Mouse (Mus musculus) left cerebral cortex, adult 18-20 months (tissue): ENCODE results near the gene Olfr341. TPM values are rescaled to one million over a fixed set of nuclear protein-coding genes. Genes with fewer than 3 reads are reported as not detected.

Experiments
- DNase-seq, 2 experiments: peaks; one replicate each; pipeline ENCODE4 v3.0.0; 2021 to 2022; ENCODE audit warnings: low spot score in 2 of 2, mixed read lengths in 1 of 2
- long read RNA-seq, 2 experiments: library from polyadenylated mRNA; stranded (forward); transcript quantifications; one replicate each; pipeline ENCODE4 v2.0.0; 2021
- total RNA-seq, 2 experiments: library from RNA; stranded (reverse); gene quantifications; 2 replicates each; pipeline ENCODE4 v1.2.3; 2021

Olfr341 gene
- not detected for total RNA-seq
- long read RNA-seq, experiment 1, result 0 reads
- long read RNA-seq, experiment 2, result 0 reads

DNA sequence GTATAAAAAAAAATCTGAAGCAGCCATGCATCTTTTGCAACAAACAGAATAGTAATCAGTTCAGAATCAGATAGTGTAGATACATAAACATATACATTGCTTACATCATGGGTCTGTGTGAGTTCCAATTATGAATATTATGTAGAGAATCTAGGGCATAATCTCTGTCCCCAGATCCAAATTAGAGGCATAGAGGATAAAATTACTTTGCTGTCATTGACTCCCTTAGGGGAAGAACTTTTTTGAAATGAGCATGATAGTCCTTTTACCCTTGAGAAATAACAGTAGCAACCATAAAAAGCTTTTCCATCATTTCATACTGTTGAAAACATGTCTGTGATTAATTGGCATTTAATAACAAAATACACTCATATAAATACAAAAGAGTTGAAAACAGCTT is at the start of gene Olfr341:
TSS of gene Olfr341 (minus strand) at position 101 of the 400 bp plus-strand sequence.
- DNase-seq, result no peak

- no peak for DNase-seq
Observed at GRCm38 (mm10) chr2:36524698-36525097, 42.4 kb upstream of the Olfr341 start, which contains the start of gene Olfr342. Olfr342 (plus strand) TSS chr2:36524998.

GRCm38 (mm10) chr2:36473634-36474033 is 8.6 kb downstream of the Olfr341 start:
- DNase-seq, result no peak

DNA sequence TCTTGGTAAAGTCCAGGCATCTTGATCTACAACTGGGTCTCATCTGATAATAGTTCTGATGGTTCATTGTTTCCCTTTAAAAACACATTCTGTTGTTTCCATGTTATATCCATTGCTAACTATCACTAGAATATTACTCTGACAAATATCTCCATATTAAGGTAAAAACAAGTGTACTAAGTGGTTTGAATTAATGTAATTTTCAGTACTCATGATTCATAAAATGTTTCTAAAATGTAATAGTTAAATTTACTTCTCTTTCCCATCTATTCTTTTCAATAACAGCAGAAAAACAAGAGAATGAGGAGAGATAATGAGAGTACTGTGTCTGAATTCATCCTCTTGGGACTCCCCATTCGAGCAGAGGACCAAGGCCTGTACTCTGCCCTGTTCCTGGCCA is 30.0 kb downstream of the Olfr341 start, which contains the start of gene Olfr340:
TSS of gene Olfr340 (plus strand) at position 301 of the 400 bp plus-strand sequence.
- no peak for DNase-seq

Other genes starting within 250 kb of the Olfr341 start
- not detected for gene Olfr338, start 108.9 kb downstream of the Olfr341 start, total RNA-seq
- not detected for gene Olfr339, start 63.5 kb downstream of the Olfr341 start, total RNA-seq
- gene Olfr340, start 29.9 kb downstream of the Olfr341 start, total RNA-seq, result not detected
- not detected for gene Olfr342, start 42.5 kb upstream of the Olfr341 start, total RNA-seq
- not detected for gene Olfr344, start 84.2 kb upstream of the Olfr341 start, total RNA-seq
- gene Olfr345, start 157.6 kb upstream of the Olfr341 start, total RNA-seq, result not detected
- gene Olfr346, start 203.3 kb upstream of the Olfr341 start, total RNA-seq, result not detected
- gene Olfr347, start 249.4 kb upstream of the Olfr341 start, total RNA-seq, result not detected